Mouse (Mus musculus): ENCODE measurements around the gene Dpp6.
"Not testable (repeated sequence)": the region's sequence is repeated elsewhere in the genome, so short reads cannot be mapped to it uniquely, and the experiment has no call there.

Gene Dpp6

GRCm38 (mm10) chr5:27453201-27453845, 636.3 kb downstream of the Dpp6 start:
- no peak for DNase-seq (ENCODE audit: extremely low read depth, low read depth, low spot score)

- DNase-seq (ENCODE audit: extremely low read depth, low read depth, low spot score): no peak
These were observed 637.4 kb downstream of the Dpp6 start for GRCm38 (mm10) chr5:27454386-27454785.

GRCm38 (mm10) chr5:27456981-27457380, 640.0 kb downstream of the Dpp6 start:
- DNase-seq (ENCODE audit: extremely low read depth, low read depth, low spot score): no peak

GRCm38 (mm10) chr5:27457686-27458085, 640.7 kb downstream of the Dpp6 start:
- DNase-seq (ENCODE audit: extremely low read depth, low read depth, low spot score): no peak

- DNase-seq (ENCODE audit: extremely low read depth, low read depth, low spot score): no peak
These were observed 658.0 kb downstream of the Dpp6 start for GRCm38 (mm10) chr5:27474964-27475465.

GRCm38 (mm10) chr5:27481706-27482105, 664.7 kb downstream of the Dpp6 start:
- DNase-seq (ENCODE audit: extremely low read depth, low read depth, low spot score): no peak

GRCm38 (mm10) chr5:27486138-27486537, 669.1 kb downstream of the Dpp6 start:
- no peak for DNase-seq (ENCODE audit: extremely low read depth, low read depth, low spot score)

GRCm38 (mm10) chr5:27490942-27491341, 673.9 kb downstream of the Dpp6 start:
- no peak for DNase-seq (ENCODE audit: extremely low read depth, low read depth, low spot score)

GRCm38 (mm10) chr5:27501338-27501737, 684.3 kb downstream of the Dpp6 start, which contains the start of gene Speer4b:
Gene Speer4b (minus strand): TSS chr5:27501438.
- DNase-seq (ENCODE audit: extremely low read depth, low read depth, low spot score): not testable (repeated sequence)

- DNase-seq (ENCODE audit: extremely low read depth, low read depth, low spot score): no peak
These were observed 701.7 kb downstream of the Dpp6 start for GRCm38 (mm10) chr5:27518716-27519115.

GRCm38 (mm10) chr5:27526906-27527305, 709.9 kb downstream of the Dpp6 start:
- no peak for DNase-seq (ENCODE audit: extremely low read depth, low read depth, low spot score)

GRCm38 (mm10) chr5:27544816-27545270, 727.8 kb downstream of the Dpp6 start:
- no peak for DNase-seq (ENCODE audit: extremely low read depth, low read depth, low spot score)

- DNase-seq (ENCODE audit: extremely low read depth, low read depth, low spot score): no peak
These were observed 732.3 kb downstream of the Dpp6 start for GRCm38 (mm10) chr5:27549291-27549690.

GRCm38 (mm10) chr5:27565700-27566099, 748.7 kb downstream of the Dpp6 start:
- no peak for DNase-seq (ENCODE audit: extremely low read depth, low read depth, low spot score)

GRCm38 (mm10) chr5:27587970-27588758, 771.2 kb downstream of the Dpp6 start:
- DNase-seq (ENCODE audit: extremely low read depth, low read depth, low spot score): no peak

GRCm38 (mm10) chr5:27604132-27604531, 787.1 kb downstream of the Dpp6 start:
- no peak for DNase-seq (ENCODE audit: extremely low read depth, low read depth, low spot score)

GRCm38 (mm10) chr5:27615769-27616168, 798.8 kb downstream of the Dpp6 start:
- DNase-seq (ENCODE audit: extremely low read depth, low read depth, low spot score): no peak

- DNase-seq (ENCODE audit: extremely low read depth, low read depth, low spot score): no peak
These were observed 804.8 kb downstream of the Dpp6 start for GRCm38 (mm10) chr5:27621811-27622210.

- no peak for DNase-seq (ENCODE audit: extremely low read depth, low read depth, low spot score)
These were observed 806.9 kb downstream of the Dpp6 start for GRCm38 (mm10) chr5:27623876-27624275.

GRCm38 (mm10) chr5:27632151-27632550, 815.1 kb downstream of the Dpp6 start:
- DNase-seq (ENCODE audit: extremely low read depth, low read depth, low spot score): no peak

GRCm38 (mm10) chr5:27635941-27636340, 818.9 kb downstream of the Dpp6 start:
- no peak for DNase-seq (ENCODE audit: extremely low read depth, low read depth, low spot score)

- DNase-seq (ENCODE audit: extremely low read depth, low read depth, low spot score): no peak
These were observed 824.9 kb downstream of the Dpp6 start for GRCm38 (mm10) chr5:27641876-27642275.

Data from fat pad, adult 2 months (tissue).